Mouse (Mus musculus) liver, postnatal 0 days (tissue): ENCODE results near the gene Itpk1. TPM values are rescaled to one million over a fixed set of nuclear protein-coding genes. Genes with fewer than 3 reads are reported as not detected.
A peak's percentile ranks its signal among the peaks of the same experiment; 100 is the strongest.

Source experiments
- ATAC-seq: fragments of 200-750 bp; cut with Nextera tagmentation; 2 replicates; pipeline ENCODE4 v1.8.0; 2017; ENCODE audit warnings: mild to moderate bottlenecking, moderate library complexity
- DNase-seq: peaks from one replicate; pipeline ENCODE4 v3.0.0-alpha.2; 2016
- H3K27ac ChIP-seq: fragments of 300-500 bp; sonication (generic); 2 replicates; pipeline ENCODE4 v1.5.1; 2014; ENCODE audit warnings: antibody characterized with exemption, moderate library complexity, mild to moderate bottlenecking, low read depth
- H3K27me3 ChIP-seq: fragments of 300-500 bp; sonication (generic); 2 replicates; pipeline ENCODE4 v1.6.1; 2014; ENCODE audit warnings: low read length, control low read depth, mixed read lengths; ENCODE audit not compliant: insufficient read depth
- H3K36me3 ChIP-seq: fragments of 300-500 bp; sonication (generic); replicated peaks from 2 replicates; pipeline ENCODE4 v1.6.1; 2014; ENCODE audit warnings: mild to moderate bottlenecking, control low read depth, low read length, moderate library complexity, mixed read lengths; ENCODE audit not compliant: insufficient read depth
- H3K4me1 ChIP-seq: fragments of 300-500 bp; sonication (generic); 2 replicates; pipeline ENCODE4 v1.6.1; 2014; ENCODE audit warnings: antibody characterized with exemption, mild to moderate bottlenecking, control low read depth; ENCODE audit not compliant: insufficient read depth
- H3K4me2 ChIP-seq: fragments of 300-500 bp; sonication (generic); 2 replicates; pipeline ENCODE4 v1.6.1; 2014; ENCODE audit warnings: low read depth, mild to moderate bottlenecking, low read length, moderate library complexity, mixed read lengths
- H3K4me3 ChIP-seq: fragments of 300-500 bp; sonication (generic); 2 replicates; pipeline ENCODE4 v1.5.1; 2014; ENCODE audit warnings: low read depth, low read length
- H3K9ac ChIP-seq: fragments of 300-500 bp; sonication (generic); replicated peaks from 2 replicates; pipeline ENCODE4 v1.6.1; 2014; ENCODE audit warnings: mild to moderate bottlenecking, moderate library complexity
- H3K9me3 ChIP-seq: fragments of 300-500 bp; sonication (generic); 2 replicates; pipeline ENCODE4 v1.6.1; 2016; ENCODE audit warnings: mild to moderate bottlenecking, control low read depth, low read length, mixed read lengths
- CTCF ChIP-seq: sonication (generic); IDR thresholded peaks from 2 replicates; pipeline ENCODE4 v1.5.1; 2016; ENCODE audit warnings: antibody characterized with exemption, low read depth
- EP300 ChIP-seq: IDR thresholded peaks from 2 replicates; pipeline ENCODE4 v1.6.1; 2016; ENCODE audit warnings: antibody characterized with exemption, low read depth, mild to moderate bottlenecking
- WGBS: fragments of 180-500 bp; shearing (Covaris S2); extraction: QIAGEN DNeasy Blood & Tissue Kit; methylation state at CpG from one replicate; pipeline ENCODE4 v1.1.7; 2014; ENCODE audit not compliant: insufficient replicate concordance; 5-methylcytosine and 5-hydroxymethylcytosine counted together
- polyA plus RNA-seq: library from polyadenylated mRNA; unstranded; fragments of >200 nt; fragmentation: Nextera tagmentation; extraction: Ambion mirVana; gene quantifications from 2 replicates; pipeline ENCODE4 v1.2.1, GENCODE M21; 2015

Itpk1 gene
- polyA plus RNA-seq, 1 experiment from 2014 or later, result 3.6 TPM

DNA sequence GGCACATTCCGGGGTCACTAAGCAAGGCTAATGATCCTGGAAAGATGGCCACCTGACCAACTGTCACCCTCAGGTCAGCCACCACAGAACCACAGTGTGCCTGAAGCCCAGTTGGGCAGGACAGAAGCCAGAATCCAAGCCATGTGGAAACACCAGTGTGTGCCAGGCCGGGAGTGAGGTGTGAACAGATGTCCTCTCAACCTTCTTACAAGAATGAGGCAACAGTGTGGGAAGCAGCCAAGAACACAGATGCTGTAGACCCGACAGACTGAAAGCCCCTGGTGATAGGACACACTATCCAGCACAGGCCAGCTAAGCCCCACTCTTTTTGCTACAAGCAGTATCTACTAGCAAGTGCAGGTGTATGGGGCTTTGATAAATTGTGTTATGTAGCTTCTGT is 119.3 kb downstream of the Itpk1 start:
- H3K27me3 ChIP-seq, result no peaks in the 10 kb centered on the region
- WGBS, result 82% methylated on average over 3 of the region's 3 CpGs

DNA sequence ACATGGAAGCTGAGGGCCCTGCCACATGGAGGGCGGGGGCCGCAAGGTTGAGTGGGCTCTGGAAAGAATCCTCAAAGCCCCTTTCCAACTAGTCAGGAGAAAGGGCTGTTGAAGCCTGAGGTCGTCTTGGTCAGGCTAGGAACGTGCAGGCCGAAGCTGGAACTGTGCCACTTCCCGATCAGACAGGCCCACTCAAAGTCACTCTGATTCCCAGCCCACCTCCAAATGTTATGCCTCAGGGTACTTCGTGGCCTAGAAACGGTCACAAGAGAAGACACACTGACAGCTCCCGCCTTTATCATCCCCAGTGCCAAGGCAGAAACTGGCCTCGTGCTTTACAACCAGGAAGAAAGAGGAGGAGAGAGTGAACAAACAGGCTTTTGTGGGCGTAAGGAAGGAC is 122.3 kb downstream of the Itpk1 start:
- no peak for TF ChIP-seq EP300
- H3K4me1 ChIP-seq, result no peaks in the 10 kb centered on the region
- H3K27me3 ChIP-seq, result no peaks in the 10 kb centered on the region
- H3K36me3 ChIP-seq, result peaks cover 18% of the 10 kb centered on the region; the same call in 1 of the 2 replicates
- ATAC-seq (no peak), DNase-seq (no peak)
- no peak overlapping the region for H3K4me3 ChIP-seq
- H3K9ac ChIP-seq, result no peak overlapping the region
- 82% methylated on average over 11 of the region's 11 CpGs for WGBS
- no peak overlapping the region for H3K4me2 ChIP-seq
- no peak overlapping the region for H3K27ac ChIP-seq
- no peaks in the 10 kb centered on the region for H3K9me3 ChIP-seq

More for the DNA sequence above, 119.3 kb downstream of the Itpk1 start:
- Histone ChIP-seq H3K27ac (no peak overlapping the region), H3K4me1 (no peaks in the 10 kb centered on the region), H3K9ac (no peak overlapping the region), H3K36me3 (peaks cover 16% of the 10 kb centered on the region; the same call in 1 of the 2 replicates), H3K4me2 (no peak overlapping the region), H3K9me3 (no peaks in the 10 kb centered on the region), H3K4me3 (no peak overlapping the region)
- DNase-seq (no peak), ATAC-seq (no peak)
- TF ChIP-seq CTCF (no peak), EP300 (no peak)

DNA sequence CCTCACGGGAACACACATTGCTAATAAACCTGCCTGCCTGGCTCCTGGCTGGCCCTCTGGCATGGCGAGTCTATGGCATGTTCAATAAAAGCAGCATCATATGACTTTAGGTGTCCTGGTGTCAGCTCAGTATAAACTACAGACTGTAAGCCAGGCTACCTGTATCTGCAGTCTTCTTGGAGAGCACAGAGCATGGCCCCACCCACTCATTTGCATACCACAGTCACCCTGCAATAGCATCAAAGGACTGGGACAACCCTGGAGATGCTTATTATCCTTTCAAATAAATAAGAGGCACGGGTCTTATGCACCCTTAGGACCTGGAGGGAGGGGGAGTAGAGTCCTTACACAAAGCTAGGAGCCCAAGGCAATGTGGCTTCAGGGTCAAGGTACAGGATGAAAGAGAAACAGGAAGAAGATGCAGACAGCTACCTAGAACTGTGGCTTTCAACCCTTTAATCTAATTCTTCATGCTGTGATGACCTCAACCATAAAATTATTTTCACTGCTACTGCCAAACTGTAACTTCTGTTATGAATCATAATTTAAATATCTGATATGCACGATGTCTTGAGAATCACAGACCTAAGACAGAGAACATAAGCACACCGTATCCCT is 123.0 kb downstream of the Itpk1 start:
- ATAC-seq, result no peak
- WGBS, result 70% methylated on average over 5 of the region's 5 CpGs
- TF ChIP-seq CTCF (no peak), EP300 (no peak)
- no peaks in the 10 kb centered on the region for H3K9me3 ChIP-seq
- peaks cover 14% of the 10 kb centered on the region; the same call in 1 of the 2 replicates for H3K36me3 ChIP-seq
- no peak overlapping the region for H3K4me2 ChIP-seq
- no peak for DNase-seq
- H3K4me3 ChIP-seq, result no peak overlapping the region
- H3K9ac ChIP-seq, result no peak overlapping the region
- H3K27ac ChIP-seq, result no peak overlapping the region
- H3K4me1 ChIP-seq, result no peaks in the 10 kb centered on the region
- no peaks in the 10 kb centered on the region for H3K27me3 ChIP-seq

DNA sequence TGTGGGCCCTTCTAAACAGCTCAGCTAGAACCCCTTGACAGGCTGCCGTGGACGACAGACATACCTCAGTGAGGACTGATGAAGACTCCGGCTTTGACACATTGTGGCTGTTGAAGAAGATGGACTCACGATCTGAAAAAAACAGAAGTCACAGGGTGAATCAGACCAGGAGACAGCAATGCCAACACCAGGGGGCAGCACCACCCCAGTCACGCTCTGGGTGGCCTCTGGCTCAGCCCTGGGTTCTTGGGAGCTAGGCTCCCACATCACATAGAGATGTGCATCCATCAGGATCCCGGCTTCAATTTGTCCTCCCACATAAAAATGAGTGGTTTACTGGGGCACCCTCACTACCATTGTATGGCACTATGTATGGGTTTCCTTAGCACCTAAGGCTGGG is 125.7 kb downstream of the Itpk1 start:
- peak; percentile 84 for DNase-seq

DNA sequence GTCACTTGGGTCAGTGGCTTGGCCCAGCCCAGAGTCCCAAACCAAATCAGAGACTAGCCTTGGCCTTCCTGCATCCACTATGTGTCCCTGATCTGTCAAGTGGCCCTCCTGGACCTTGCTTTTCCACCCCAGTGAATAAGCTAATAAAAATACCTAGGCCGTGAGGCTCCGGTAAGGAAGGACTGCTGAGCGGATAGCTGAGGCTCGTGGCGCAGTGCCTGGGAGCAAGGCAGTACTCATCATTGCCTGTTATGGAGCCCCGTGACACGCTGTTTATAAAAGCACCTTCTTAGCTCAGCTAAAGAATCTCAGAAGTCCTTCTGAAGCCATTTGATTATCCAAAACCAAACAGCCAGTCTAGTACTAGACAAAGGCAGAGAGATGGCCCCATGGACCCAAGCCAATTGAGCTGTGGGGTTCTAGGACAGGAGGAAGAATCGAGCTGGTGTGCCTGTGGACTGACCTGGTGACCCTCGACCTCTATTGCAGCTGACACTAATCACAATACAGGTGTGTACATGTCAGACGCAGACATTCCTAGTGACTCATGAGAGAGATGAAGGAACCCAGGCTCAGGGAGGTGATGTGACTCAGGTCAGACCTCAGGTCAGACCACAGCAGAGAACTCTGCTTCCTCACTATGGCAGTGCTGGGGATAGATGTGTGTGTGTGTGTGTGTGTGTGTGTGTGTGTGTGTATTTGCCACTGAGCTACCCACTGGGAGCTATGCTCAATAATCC is 127.9 kb downstream of the Itpk1 start:
- H3K4me1 ChIP-seq, result no peaks in the 10 kb centered on the region
- peaks cover 21% of the 10 kb centered on the region for H3K36me3 ChIP-seq
- no peak for DNase-seq
- ATAC-seq, result no peak
- no peaks in the 10 kb centered on the region for H3K9me3 ChIP-seq
- H3K9ac ChIP-seq, result no peak overlapping the region
- no peak overlapping the region for H3K4me2 ChIP-seq
- TF ChIP-seq EP300 (no peak), CTCF (no peak)
- H3K4me3 ChIP-seq, result no peak overlapping the region
- no peaks in the 10 kb centered on the region for H3K27me3 ChIP-seq
- no peak overlapping the region for H3K27ac ChIP-seq
- WGBS, result 78% methylated on average over 10 of the region's 10 CpGs

More for the DNA sequence above, 125.7 kb downstream of the Itpk1 start:
- Histone ChIP-seq H3K36me3 (peaks cover 17% of the 10 kb centered on the region), H3K4me2 (no peak overlapping the region), H3K9ac (no peak overlapping the region), H3K4me1 (no peaks in the 10 kb centered on the region), H3K27ac (no peak overlapping the region), H3K9me3 (no peaks in the 10 kb centered on the region), H3K4me3 (no peak overlapping the region), H3K27me3 (no peaks in the 10 kb centered on the region)
- TF ChIP-seq EP300 (no peak), CTCF (peak; percentile 88)
- ATAC-seq, result peak; percentile 55; the same call in 1 of the 2 replicates
- 57% methylated on average over 6 of the region's 6 CpGs for WGBS

DNA sequence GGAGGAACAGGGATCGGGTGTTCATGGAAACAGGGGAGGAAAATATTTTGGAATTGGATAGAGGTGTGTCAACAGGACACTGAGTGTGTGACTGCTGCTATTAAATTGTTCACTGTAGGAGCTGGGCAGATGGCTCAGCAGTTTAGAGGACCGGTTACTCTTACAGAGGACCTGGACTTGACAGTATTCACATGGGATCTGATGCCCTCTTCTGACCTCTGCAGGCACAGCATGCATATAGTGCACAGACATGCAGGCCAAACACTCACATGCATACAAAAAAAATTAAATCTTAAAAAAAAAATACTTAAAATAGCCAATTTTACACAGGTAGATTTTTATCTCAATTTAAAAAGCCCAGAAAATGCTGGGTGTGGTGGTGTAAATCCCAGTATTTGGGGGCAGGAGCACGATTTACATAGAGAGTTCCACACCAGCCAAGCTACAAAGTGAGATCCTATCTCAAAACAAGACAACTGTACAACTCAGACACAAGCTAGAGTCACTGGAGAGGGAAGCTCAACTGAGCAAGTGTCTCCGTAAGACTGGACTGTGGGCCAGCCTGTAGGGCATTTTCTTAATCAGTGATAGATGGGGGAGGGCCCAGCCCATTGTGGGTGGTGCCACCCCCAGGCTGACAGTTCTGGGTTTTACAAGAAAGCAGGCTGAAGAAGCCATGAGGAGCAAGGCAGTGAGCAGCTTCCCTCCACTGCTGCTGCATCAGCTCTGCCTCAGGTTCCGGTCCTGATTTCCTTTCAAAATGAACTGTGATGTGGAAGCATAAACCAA is 129.0 kb downstream of the Itpk1 start:
- no peak overlapping the region for H3K9ac ChIP-seq
- TF ChIP-seq CTCF (peak; percentile 44; the same call in 1 of the 2 replicates), EP300 (no peak)
- no peaks in the 10 kb centered on the region for H3K9me3 ChIP-seq
- peaks cover 19% of the 10 kb centered on the region for H3K36me3 ChIP-seq
- H3K27me3 ChIP-seq, result no peaks in the 10 kb centered on the region
- no peak overlapping the region for H3K27ac ChIP-seq
- no peak for DNase-seq
- no peaks in the 10 kb centered on the region for H3K4me1 ChIP-seq
- H3K4me2 ChIP-seq, result no peak overlapping the region
- no peak overlapping the region for H3K4me3 ChIP-seq
- ATAC-seq, result no peak
- WGBS, result 80% methylated on average over 5 of the region's 5 CpGs
